Mouse (Mus musculus) ovary, postnatal 14 days (tissue): Measurements from ENCODE around the gene Map4k1.
A peak's percentile ranks its signal among the peaks of the same experiment; 100 is the strongest.

ENCODE experiments used
- DNase-seq: peaks from one replicate; pipeline ENCODE4 v3.0.0; 2022; ENCODE audit warnings: low spot score

Map4k1 gene

DNA sequence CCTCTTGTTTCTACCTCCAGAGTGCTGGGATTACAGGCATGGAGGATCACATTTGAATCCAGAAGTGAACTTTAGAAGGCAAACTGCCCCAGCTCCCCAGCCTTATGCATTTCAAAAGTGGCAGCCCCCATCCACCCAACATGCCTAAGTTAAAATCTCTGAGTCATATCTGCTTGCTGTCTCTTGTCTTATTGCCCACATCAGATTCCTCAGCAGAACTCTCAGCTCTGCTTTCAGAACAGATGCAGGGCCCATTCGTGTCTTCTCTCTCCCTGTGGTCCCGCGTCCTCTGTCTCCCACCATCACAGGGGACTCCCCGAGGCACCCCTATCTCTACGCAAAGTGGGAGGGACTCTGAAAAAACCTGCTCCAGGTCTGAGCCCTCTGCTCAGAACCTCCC, 44.3 kb downstream of the Map4k1 start:
- DNase-seq, result no peak

GRCm38 (mm10) chr7:29026811-29027210, 45.0 kb downstream of the Map4k1 start:
- no peak for DNase-seq

DNA sequence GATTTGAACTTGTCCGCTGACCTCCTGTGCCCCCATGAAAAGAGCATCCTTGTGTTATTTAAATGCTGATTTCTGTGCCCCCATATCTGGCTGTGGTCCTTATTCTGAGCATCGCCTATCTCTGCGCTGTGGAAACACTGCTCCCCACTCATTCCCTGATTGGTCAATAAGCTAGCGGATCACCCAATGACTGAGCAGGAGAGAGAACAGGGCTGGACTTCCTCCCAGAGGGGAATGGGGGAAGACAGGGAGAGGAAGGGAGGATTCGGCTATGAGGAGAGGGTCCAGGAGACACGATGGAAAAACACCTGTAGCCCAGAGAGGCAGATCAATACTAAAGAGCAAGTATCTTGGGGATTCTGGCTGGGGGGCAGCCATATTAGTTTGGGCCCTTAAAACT, 46.9 kb downstream of the Map4k1 start:
- DNase-seq, result no peak

DNA sequence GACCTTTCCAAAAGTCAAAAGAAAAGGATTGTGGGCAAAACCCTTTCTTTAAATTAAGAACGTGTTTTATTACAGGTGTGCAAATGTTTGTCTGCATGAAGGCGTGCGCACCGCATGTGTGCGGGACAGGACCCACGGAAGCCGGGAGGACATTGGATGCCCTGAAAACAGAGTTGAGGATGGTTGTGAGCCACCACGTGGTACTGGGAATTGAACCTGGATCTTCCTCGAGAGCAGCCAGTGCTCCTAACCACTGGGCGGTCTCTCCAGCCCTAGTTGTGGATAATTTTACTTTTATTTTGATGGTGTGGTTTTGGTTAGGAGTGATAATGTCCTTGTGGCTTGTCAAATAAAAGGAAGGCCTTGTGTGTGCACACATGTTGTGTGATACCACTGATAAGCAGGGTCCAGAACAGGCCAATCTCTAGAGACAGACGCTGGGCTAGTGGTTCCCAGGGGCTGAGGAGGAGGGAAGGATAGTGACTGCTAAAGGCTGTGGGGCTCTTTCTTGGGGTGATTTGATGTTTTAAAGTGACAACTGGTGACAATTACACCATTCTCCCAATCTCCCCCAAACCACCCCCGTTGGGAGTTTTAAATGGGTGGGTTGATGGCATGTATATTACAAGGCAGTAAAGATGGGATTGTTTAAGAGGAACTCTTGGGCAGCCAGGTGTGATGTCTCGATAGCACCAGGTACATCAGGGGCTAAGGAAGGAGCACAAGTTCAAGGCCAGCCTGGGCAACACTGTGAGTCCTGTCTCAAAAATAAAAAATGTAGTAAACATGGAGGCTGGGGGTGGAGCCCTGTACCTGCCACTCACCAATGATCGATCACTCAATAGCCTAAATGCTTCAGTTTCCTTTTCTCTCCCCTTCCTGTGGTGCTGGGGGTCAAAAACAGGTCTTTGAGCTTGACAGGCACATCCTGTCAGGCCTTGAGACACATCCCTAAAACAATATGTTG, 48.1 kb downstream of the Map4k1 start:
- no peak for DNase-seq

DNA sequence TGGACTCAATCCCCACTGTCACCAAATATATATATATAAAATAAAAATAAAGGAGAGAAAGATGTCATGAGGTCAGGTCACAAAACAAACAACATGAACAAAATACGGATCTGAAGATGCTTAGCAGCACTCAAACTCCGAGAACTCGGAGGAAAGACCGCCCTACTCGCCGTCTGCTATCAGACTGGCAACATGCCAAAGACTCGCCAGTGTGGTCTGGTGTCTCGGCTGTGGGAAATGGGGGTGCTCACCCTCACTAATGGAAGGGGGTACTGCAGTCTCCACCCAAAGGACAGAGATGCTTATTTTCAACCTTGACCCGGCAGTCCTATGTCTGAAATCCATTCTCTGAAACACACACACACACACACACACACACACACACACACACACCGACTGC, 49.8 kb downstream of the Map4k1 start:
- DNase-seq, result no peak

- no peak for DNase-seq
These were observed 50.8 kb downstream of the Map4k1 start for GRCm38 (mm10) chr7:29032685-29033084.

DNA sequence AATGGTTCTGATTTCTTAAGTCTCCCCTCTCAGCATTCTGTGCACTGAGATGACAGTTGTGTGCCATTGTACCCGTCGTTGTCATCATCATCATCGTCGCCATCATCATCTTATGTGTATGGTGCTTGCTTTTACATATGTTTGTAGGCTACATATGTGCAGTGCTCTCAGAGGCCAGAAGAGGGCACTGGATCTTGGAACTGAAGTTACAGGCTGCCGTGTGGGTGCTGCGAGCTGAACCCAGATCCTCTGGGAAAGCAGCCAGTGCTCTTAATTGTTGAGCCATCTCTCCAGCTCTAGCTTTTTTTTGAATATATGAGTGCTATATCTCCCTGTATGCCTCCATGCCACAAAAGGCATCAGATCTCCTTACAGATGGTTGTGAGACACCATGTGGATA, 55.4 kb downstream of the Map4k1 start:
- no peak for DNase-seq

GRCm38 (mm10) chr7:29039604-29039984, 57.7 kb downstream of the Map4k1 start:
- DNase-seq, result peak; percentile 90

DNA sequence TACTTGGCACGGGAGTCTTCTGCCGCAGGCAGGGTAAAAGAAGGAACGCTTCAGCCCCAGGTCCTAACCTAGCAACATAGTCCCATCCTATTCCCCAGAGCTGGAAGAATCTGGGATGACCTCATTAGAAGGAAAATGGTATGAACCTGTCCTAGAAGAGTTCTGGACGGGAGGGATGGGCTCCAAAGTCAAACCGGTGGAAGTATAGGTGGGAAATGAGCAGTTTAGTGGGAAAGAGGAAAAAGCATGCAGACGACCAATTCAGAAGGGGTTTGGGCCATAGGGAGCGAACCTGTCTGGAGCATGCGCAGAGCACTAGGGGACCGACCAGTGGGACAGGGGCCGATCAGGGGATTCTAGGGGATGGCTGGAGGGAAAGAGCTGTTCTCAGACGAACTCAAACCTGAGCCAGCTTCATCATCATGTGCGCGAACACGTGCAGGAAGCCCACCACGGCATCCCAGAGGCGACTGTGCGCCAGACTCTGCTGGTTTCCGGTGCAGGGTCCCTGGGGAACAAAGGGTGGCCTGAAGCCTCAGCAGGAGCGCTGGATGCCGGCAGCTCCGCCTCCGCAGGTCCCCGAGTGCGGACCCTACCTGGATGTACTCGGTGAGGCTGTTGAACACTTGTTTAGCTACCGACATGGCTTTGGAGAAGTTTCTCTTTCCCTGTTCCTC, 58.3 kb downstream of the Map4k1 start:
- DNase-seq, result no peak

GRCm38 (mm10) chr7:29041194-29041593, 59.3 kb downstream of the Map4k1 start:
- no peak for DNase-seq

GRCm38 (mm10) chr7:29043016-29043673, 61.3 kb downstream of the Map4k1 start:
- peak; percentile 67 for DNase-seq

DNA sequence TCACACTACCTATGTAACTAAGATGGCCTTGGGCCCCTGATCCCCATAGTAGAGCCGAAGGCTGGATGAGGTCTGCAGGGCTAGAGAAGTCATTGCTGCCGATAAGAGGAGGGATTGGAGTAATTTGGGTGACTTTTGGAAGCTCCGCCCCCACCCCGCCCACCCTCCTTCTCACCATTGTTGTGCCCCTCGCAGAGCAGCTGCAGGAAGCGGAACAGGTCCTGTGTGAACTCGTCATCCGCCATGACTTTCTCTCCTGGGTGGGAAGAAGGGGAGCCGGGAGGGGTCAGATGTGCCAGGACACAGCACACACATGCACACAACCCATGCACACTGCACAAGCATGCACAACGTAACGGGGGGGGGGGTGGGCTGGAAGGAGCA, 61.8 kb downstream of the Map4k1 start:
- no peak for DNase-seq

GRCm38 (mm10) chr7:29044302-29044701, 62.5 kb downstream of the Map4k1 start:
- no peak for DNase-seq

DNA sequence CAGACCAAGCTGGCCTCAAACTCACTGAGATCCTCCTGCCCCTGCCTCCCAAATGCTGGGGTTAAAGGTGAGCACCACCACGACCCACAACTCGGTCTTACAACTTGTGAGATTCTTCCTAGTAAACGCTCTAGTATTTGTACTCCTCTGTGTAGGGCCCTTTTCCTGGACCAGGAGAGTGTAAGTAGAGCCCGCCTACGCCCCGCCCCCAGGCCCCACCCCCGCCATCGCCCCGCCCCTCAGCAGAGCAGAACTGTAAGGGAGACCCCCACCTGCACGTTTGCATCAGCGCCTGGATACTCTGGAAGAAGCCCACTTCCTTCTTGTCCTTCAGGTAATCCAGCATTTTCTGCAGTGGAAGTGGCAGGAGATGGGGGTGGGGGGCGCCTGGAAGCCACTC, 64.7 kb downstream of the Map4k1 start:
- no peak for DNase-seq

DNA sequence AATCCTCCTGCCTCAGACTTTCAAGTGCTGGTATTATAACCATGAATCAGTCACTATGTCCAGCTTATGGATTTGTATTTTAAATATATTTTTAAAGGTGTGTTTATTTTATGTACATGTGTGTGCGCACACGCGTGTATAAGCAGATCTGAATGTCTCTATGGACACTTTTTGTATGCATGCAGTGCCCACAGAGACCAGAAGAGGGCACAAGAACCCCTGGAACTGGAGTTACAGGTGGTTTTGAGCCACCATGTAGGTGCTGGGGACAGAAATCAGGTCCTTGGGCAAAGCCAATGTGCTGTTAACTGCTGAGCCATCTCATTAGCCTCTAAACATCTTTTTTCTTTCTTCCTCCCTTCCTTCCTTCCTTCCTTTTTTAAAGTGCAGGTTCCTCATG, 66.2 kb downstream of the Map4k1 start:
- no peak for DNase-seq

GRCm38 (mm10) chr7:29048615-29049014, 66.8 kb downstream of the Map4k1 start:
- DNase-seq, result no peak

- DNase-seq, result peak; percentile 30
These were observed 68.9 kb downstream of the Map4k1 start for GRCm38 (mm10) chr7:29050797-29051196.

DNA sequence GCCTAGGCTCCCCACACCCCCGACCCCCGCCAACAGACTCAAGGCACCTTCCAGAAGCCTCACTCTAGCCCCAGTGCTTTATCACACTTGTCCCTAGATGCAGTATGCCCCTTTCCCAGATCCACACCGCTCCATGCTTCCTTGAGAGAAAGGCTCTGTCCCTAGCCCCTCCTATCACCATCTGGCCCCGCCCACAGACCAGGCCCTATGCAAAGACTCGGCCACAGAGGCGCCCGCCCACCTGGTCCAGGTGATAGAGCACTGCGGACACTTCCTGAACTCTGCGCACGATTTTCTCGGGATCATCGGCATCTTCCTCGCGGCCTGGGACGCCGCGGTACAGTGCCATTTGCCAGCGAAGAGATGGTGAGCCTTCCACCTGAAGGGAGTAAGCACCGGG, 71.0 kb downstream of the Map4k1 start:
- DNase-seq, result no peak
